Mouse (Mus musculus): ENCODE results near the gene Tmem211. TPM values are rescaled to one million over a fixed set of nuclear protein-coding genes. Genes with fewer than 3 reads are reported as not detected.

Gene Tmem211
- total and polyA plus RNA-seq, 3 experiments, result not detected

- TF ChIP-seq POLR2AphosphoS2 (IDR thresholded peaks at IDR 0.05; ENCODE audit: low read depth, low read length) (no peak), TBP (conservative IDR thresholded peaks at IDR 0.05; ENCODE audit: low read depth, low read length) (no peak), HCFC1 (IDR thresholded peaks at IDR 0.05; ENCODE audit: low read depth, low read length) (no peak), PAX5 (IDR thresholded peaks at IDR 0.05; ENCODE audit: low read length) (no peak), CTCF (conservative IDR thresholded peaks at IDR 0.05 in 1 of 2, IDR thresholded peaks at IDR 0.05 in 1 of 2; ENCODE audit: low read depth in 2 of 2, low read length in 2 of 2) (no peak), IRF4 (IDR thresholded peaks at IDR 0.05; ENCODE audit: low read depth, low read length) (no peak), MAX (IDR thresholded peaks at IDR 0.05; ENCODE audit: low read length) (no peak), MEF2A (IDR thresholded peaks at IDR 0.05; ENCODE audit: borderline replicate concordance, low read depth, low read length) (no peak), E2F4 (IDR thresholded peaks at IDR 0.05; ENCODE audit: insufficient replicate concordance, low read depth, low read length) (no peak), ZNF384 (IDR thresholded peaks at IDR 0.05; ENCODE audit: low read depth, low read length) (no peak), CHD2 (IDR thresholded peaks at IDR 0.05; ENCODE audit: low read length) (no peak), UBTF (IDR thresholded peaks at IDR 0.05; ENCODE audit: low read depth, low read length) (no peak), SMC3 (IDR thresholded peaks at IDR 0.05; ENCODE audit: low read depth, low read length) (no peak), MAFK (IDR thresholded peaks at IDR 0.05; ENCODE audit: insufficient replicate concordance, low read length) (no peak), MYC (IDR thresholded peaks at IDR 0.05; ENCODE audit: low read depth, low read length) (no peak)
- peaks cover 88% of the 10 kb centered on the region for H3K27me3 ChIP-seq (replicated peaks)
- H3K9ac ChIP-seq (ENCODE audit: insufficient read depth, low read depth), result no peak overlapping the region
- no peak for DNase-seq (ENCODE audit: extremely low read depth)
- in situ Hi-C loops (cut with MboI; ENCODE audit: low pct_ligation_motif_present, low pct_unique_long_range_greater_than_20kb, low sequenced_read_pairs), result no loop called here
- H3K36me3 ChIP-seq (replicated peaks in 1 of 2; ENCODE audit: control insufficient read depth in 1 of 2, insufficient read depth in 1 of 2, low read length in 1 of 2), result no peaks in the 10 kb centered on the region
- H3K4me2 ChIP-seq (ENCODE audit: insufficient read depth, low read depth, poor library complexity, severe bottlenecking), result no peak overlapping the region
- H3K4me3 ChIP-seq (replicated peaks in 1 of 3; ENCODE audit: low read depth in 2 of 3, low read length in 2 of 3, poor library complexity in 1 of 3), result no peak overlapping the region
- dilution Hi-C loops (cut with MboI; ENCODE audit: extremely low pct_ligation_motif_present, extremely low pct_unique_long_range_greater_than_20kb, low sequenced_read_pairs), result loop anchor here (25.0 kb wide), 1 partner anchor 112 kb away; the partner anchor contains the start of gene Crybb3
- no peaks in the 10 kb centered on the region for H3K4me1 ChIP-seq (ENCODE audit: control insufficient read depth in 1 of 2, insufficient read depth in 2 of 2)
- H3K79me2 ChIP-seq (replicated peaks; ENCODE audit: control insufficient read depth, extremely low read depth, insufficient read depth, poor library complexity, severe bottlenecking), result no peaks in the 10 kb centered on the region
- no peak overlapping the region for H3K27ac ChIP-seq (ENCODE audit: insufficient read depth, low read depth)
- H3K9me3 ChIP-seq (replicated peaks; ENCODE audit: low read length), result peaks cover 5% of the 10 kb centered on the region
Observed at GRCm38 (mm10) chr5:113199126-113199771, 27.5 kb upstream of the Tmem211 start.

GRCm38 (mm10) chr5:113199772-113200134 lies 27.0 kb upstream of the Tmem211 start:
- no peak for DNase-seq (ENCODE audit: extremely low read depth)
- H3K36me3 ChIP-seq (replicated peaks in 1 of 2; ENCODE audit: control insufficient read depth in 1 of 2, insufficient read depth in 1 of 2, low read length in 1 of 2), result no peaks in the 10 kb centered on the region
- no peak overlapping the region for H3K4me2 ChIP-seq (ENCODE audit: insufficient read depth, low read depth, poor library complexity, severe bottlenecking)
- no peaks in the 10 kb centered on the region for H3K79me2 ChIP-seq (replicated peaks; ENCODE audit: control insufficient read depth, extremely low read depth, insufficient read depth, poor library complexity, severe bottlenecking)
- H3K4me1 ChIP-seq (ENCODE audit: control insufficient read depth in 1 of 2, insufficient read depth in 2 of 2), result no peaks in the 10 kb centered on the region
- no peak overlapping the region for H3K4me3 ChIP-seq (replicated peaks in 1 of 3; ENCODE audit: low read depth in 2 of 3, low read length in 2 of 3, poor library complexity in 1 of 3)
- no peak overlapping the region for H3K27ac ChIP-seq (ENCODE audit: insufficient read depth, low read depth)
- in situ Hi-C loops (cut with MboI; ENCODE audit: low pct_ligation_motif_present, low pct_unique_long_range_greater_than_20kb, low sequenced_read_pairs), result no loop called here
- peaks cover 88% of the 10 kb centered on the region for H3K27me3 ChIP-seq (replicated peaks)
- TF ChIP-seq RAD21 (IDR thresholded peaks at IDR 0.05; ENCODE audit: low read depth, low read length) (no peak), SIN3A (IDR thresholded peaks at IDR 0.05; ENCODE audit: low read length) (no peak)
- dilution Hi-C loops (cut with MboI; ENCODE audit: extremely low pct_ligation_motif_present, extremely low pct_unique_long_range_greater_than_20kb, low sequenced_read_pairs), result loop anchor here (25.0 kb wide), 1 partner anchor 112 kb away; the partner anchor contains the start of gene Crybb3
- no peak overlapping the region for H3K9ac ChIP-seq (ENCODE audit: insufficient read depth, low read depth)
- peaks cover 5% of the 10 kb centered on the region for H3K9me3 ChIP-seq (replicated peaks; ENCODE audit: low read length)
